Mouse (Mus musculus) layer of hippocampus, postnatal 10 days (tissue): Measurements from ENCODE around the gene Zfp663. TPM values are rescaled to one million over a fixed set of nuclear protein-coding genes. Genes with fewer than 3 reads are reported as not detected.
A peak's percentile ranks its signal among the peaks of the same experiment; 100 is the strongest.

Source experiments
- DNase-seq, 2 experiments: peaks; one replicate each; pipeline ENCODE4 v3.0.0; 2021; ENCODE audit warnings: low spot score in 2 of 2
- total RNA-seq, 2 experiments: library from RNA; stranded (reverse); gene quantifications; 2 replicates each; pipeline ENCODE4 v1.2.3; 2021

The Zfp663 gene
- total RNA-seq, 2 experiments from 2014 or later: 0.85 to 0.94 TPM

- DNase-seq: no peak
These were observed 2.5 kb upstream of the Zfp663 start for GRCm38 (mm10) chr2:165371066-165371465.

GRCm38 (mm10) chr2:165370348-165370747 is 1.8 kb upstream of the Zfp663 start:
- no peak for DNase-seq

DNA sequence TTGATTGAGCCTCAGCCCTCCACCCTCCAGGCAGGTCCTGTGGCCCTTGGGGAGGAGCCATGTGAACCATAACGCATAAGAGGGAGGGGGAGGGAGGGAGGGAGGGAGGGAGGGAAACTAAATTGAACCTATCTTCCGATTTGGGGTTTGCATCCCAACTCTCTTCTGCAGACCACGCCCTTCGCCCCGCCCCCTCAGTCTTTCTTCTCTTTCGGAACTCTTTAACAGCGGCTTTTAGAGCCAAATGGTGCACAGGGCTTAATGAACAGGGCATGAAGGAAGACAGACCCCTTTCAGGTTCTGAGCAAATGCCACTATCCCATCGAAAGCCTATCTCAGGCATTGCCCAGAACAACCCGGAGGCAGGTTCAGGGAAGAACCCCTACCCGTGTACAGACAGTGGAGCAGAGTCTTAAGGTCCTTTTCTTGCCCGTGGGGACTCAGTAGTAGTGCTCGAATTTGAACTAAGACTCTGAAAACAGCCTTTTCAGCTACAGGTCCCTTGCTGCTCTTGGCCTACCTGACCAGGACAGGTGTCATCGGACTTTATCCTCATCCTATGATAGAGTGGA is 575 bp downstream of the Zfp663 start:
- peak in 1 of 2 experiments; percentile 42 for DNase-seq

- no peak for DNase-seq
These were observed 1.4 kb downstream of the Zfp663 start for GRCm38 (mm10) chr2:165367047-165367520.

- DNase-seq: peak; percentile 74 to 77
These were observed 4.0 kb downstream of the Zfp663 start for GRCm38 (mm10) chr2:165364334-165365091.

DNA sequence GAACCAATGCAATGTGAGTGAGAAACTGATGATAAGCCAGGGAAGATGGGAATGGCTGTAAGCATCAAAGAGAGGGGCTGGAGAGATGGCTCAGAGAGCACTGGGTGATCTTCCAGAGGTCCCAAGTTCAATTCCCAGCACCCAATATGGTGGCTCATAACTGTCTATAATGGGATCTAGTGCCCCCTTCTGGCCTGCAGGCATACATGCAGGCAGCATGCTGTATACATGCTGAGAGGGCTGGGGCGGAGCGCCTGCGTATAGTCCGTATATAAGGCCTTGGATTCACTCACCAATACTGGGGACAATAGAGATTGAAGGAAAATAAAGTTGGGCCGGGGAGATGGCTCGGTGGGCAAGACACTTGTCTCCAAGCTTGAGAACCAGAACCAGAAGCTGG is 5.2 kb downstream of the Zfp663 start:
- no peak for DNase-seq

- DNase-seq: peak; percentile 53 to 61
These were observed 7.7 kb downstream of the Zfp663 start for GRCm38 (mm10) chr2:165360861-165361260.

- DNase-seq: no peak
These were observed 16.6 kb downstream of the Zfp663 start for GRCm38 (mm10) chr2:165351828-165352513.

GRCm38 (mm10) chr2:165349466-165349865 is 19.1 kb downstream of the Zfp663 start:
- DNase-seq: peak in 1 of 2 experiments; percentile 52

GRCm38 (mm10) chr2:165346180-165346579 is 22.3 kb downstream of the Zfp663 start:
- DNase-seq: no peak

- peak; percentile 48 to 66 for DNase-seq
These were observed 31.3 kb downstream of the Zfp663 start for GRCm38 (mm10) chr2:165337191-165337590.

DNA sequence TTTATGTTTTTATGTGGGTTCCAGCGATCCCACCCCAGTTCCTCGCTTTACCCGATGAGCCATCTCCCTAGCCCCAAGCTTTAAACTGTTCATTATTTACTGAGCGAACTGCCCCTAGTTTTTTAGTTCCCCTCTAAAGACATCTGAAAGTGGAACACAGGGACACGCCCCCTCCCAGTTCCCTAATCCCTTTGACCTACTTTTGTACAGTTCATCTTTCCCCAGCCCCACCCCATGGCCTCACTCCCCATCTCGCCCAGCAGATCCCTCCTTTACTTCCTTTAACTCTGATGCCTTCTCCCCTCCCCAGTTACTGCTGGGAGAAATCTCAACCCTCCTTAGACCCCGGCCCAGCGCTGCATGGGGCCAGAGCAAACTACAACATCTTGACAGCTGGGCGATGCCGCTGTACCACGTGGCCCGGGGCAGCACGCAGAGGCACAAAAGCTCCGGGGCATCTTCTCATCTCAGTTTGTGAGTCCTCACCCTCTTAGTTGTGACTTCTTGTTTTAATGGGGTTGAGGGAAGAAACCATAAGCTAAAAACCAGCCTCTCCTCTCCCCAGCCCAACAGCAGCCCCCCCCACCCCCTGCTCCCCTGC is 35.8 kb downstream of the Zfp663 start:
- no peak for DNase-seq

GRCm38 (mm10) chr2:165329703-165330102 is 38.8 kb downstream of the Zfp663 start:
- no peak for DNase-seq

DNA sequence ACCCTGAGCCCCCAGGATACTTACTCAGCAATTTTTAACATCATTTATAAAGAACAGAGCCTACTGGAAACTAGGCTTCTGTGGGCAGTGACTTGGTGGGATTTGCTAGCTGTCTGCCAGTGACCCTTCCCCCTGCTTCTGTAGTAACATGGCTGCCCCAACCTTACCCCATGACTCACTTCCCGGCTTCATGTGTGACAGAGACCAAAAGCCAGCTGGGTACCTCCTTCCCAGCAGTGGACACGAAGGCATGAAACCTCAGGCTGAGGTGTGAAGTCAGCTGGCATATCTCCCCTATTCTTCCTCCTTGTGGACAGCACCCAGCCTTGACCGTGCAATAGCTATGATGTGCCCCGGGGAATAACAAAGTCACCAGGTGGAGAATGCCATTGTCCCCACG is 39.8 kb downstream of the Zfp663 start:
- no peak for DNase-seq

DNA sequence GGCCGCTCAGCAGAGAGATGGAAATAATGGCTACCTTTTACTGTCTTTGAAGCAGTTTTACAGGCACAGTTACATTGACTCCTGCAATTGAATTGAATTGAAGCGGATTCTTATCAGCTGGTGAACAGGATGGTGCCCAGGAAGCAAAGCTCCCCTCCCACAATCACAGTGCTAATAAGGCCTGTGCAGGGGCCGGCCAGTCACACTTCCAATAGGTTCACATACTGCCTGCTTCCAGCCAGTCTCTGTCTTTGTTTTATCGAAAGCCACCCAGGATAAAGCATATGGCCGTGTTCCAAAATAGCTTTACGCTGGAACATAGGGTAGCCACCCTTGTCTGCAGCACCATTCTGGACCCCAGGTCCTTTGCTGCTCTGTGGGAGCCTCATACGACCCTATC is 41.1 kb downstream of the Zfp663 start:
- no peak for DNase-seq

DNA sequence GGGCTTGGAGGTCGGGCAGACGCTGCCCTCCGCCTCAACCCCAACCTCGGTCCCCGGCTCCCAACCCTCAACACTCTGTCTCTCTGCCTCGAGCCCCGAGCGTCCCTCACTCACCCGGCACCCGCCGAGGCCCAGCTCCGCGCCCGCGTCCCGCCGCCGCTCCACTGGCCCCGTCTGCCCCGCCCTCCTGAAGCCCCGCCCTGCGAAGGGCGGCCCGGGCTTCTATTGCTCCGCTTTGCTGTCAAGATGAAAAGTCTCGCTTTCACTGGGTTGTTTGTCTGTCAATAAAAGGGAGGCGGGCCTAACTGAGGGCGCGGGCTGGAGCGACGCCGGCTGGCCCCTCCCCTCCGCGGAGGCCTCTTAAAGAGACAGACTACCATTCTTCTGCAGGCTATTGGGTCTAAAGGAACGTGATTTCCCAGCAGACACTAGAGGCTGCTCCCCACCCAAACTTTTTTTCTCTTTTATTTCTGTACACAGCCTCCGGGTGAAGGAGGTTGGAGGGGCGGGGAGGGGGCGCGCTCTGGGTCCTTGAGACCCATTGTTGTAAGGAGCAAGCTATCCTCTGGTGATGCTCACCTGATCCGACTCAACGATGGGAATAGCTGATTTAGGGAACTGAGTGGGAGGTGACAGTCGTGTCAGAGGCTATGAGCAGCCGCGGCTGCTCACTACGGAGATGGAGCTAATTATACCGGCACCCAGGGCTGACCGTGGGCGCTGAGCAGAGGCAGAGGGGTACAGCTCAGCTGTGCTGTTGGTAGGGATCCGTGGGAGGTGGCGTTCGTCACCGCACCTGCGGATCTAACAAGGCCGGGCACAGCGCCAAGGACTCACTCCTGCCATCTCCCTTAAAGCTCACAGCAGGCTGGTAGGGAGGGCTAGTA is 42.0 kb downstream of the Zfp663 start, which contains the start of gene Elmo2:
Gene Elmo2, minus strand, starts transcription at position 176 of the 887 bp plus-strand sequence.
- DNase-seq: peak; percentile 99

- DNase-seq: peak in 1 of 2 experiments; percentile 54
These were observed 42.8 kb downstream of the Zfp663 start for GRCm38 (mm10) chr2:165325521-165326303.

- no peak for DNase-seq
These were observed 44.6 kb downstream of the Zfp663 start for GRCm38 (mm10) chr2:165323928-165324327.

- DNase-seq: no peak
These were observed 45.0 kb downstream of the Zfp663 start for GRCm38 (mm10) chr2:165323484-165323883.
